Mouse (Mus musculus): Measurements from ENCODE around the gene Zfp110. TPM values are rescaled to one million over a fixed set of nuclear protein-coding genes. Genes with fewer than 3 reads are reported as not detected.
"Not testable (repeated sequence)": the region's sequence is repeated elsewhere in the genome, so short reads cannot be mapped to it uniquely, and the experiment has no call there.

Gene Zfp110
- polyA plus RNA-seq, 2 experiments = 4.4 to 8.5 TPM

- TF ChIP-seq EP300 (IDR thresholded peaks at IDR 0.05; ENCODE audit: low read depth) = no peak
- Histone ChIP-seq H3K27ac (no peak within 1 kb of the TSS), H3K4me3 (ENCODE audit: insufficient read depth in 1 of 2, low read depth in 2 of 2, low read length in 2 of 2) (peak within 1 kb of the TSS; percentile 66 to 93), H3K27me3 (ENCODE audit: control insufficient read depth, insufficient read depth, low read length) (no peaks in the 10 kb centered on the region), H3K4me1 (replicated peaks; ENCODE audit: control insufficient read depth in 2 of 2, insufficient read depth in 2 of 2, low read length in 1 of 2) (peaks cover 4 to 6% of the 10 kb centered on the region in 2 experiments), H3K9ac (replicated peaks) (peak within 1 kb of the TSS; percentile 69), H3K4me2 (ENCODE audit: low read depth) (peak within 1 kb of the TSS; percentile 69), H3K36me3 (replicated peaks; ENCODE audit: control insufficient read depth, insufficient read depth, low read depth) (no peaks in the 10 kb centered on the region), H3K9me3 (ENCODE audit: control insufficient read depth, low read length) (peaks cover 3% of the 10 kb centered on the region)
- peak; percentile 99 for ATAC-seq (ENCODE audit: insufficient read depth)
- DNase-seq (ENCODE audit: low read depth in 3 of 3, low spot score in 3 of 3) = peak; percentile 77 to 79 (median 78)
- WGBS (ENCODE audit: insufficient replicate concordance) = 1% methylated on average over 37 of the region's 40 CpGs
Measured at GRCm38 (mm10) chr7:12818521-12819295, 15.9 kb upstream of the Zfp110 start, which contains the start of gene Zfp329. Zfp329 (minus strand) TSS chr7:12818858.

- DNase-seq (ENCODE audit: low read depth in 3 of 3, low spot score in 3 of 3) = no peak
- peak; percentile 20; the same call in 1 of the 2 replicates for ATAC-seq (ENCODE audit: insufficient read depth)
- Histone ChIP-seq H3K9me3 (ENCODE audit: control insufficient read depth, low read length) (no peaks in the 10 kb centered on the region; the same call in 1 of the 2 replicates), H3K4me1 (replicated peaks; ENCODE audit: control insufficient read depth in 2 of 2, insufficient read depth in 2 of 2, low read length in 1 of 2) (peaks cover 2 to 7% of the 10 kb centered on the region in 2 experiments), H3K27me3 (ENCODE audit: control insufficient read depth, insufficient read depth, low read length) (no peaks in the 10 kb centered on the region), H3K4me3 (ENCODE audit: insufficient read depth in 1 of 2, low read depth in 2 of 2, low read length in 2 of 2) (peak overlapping the region; percentile 87 to 92), H3K36me3 (replicated peaks; ENCODE audit: control insufficient read depth, insufficient read depth, low read depth) (peaks cover 22% of the 10 kb centered on the region), H3K9ac (replicated peaks) (peak overlapping the region; percentile 87), H3K4me2 (ENCODE audit: low read depth) (peak overlapping the region; percentile 92), H3K27ac (peak overlapping the region; percentile 39)
- 26% methylated on average over 13 of the region's 13 CpGs for whole genome bisulfite sequencing (ENCODE audit: insufficient replicate concordance)
- TF ChIP-seq CTCF (IDR thresholded peaks at IDR 0.05; ENCODE audit: low read depth) (no peak), EP300 (IDR thresholded peaks at IDR 0.05; ENCODE audit: low read depth) (no peak)
Measured at GRCm38 (mm10) chr7:12835193-12835671, 671 bp downstream of the Zfp110 start.

GRCm38 (mm10) chr7:12835779-12836178 is 1.2 kb downstream of the Zfp110 start:
- Histone ChIP-seq H3K4me3 (ENCODE audit: insufficient read depth in 1 of 2, low read depth in 2 of 2, low read length in 2 of 2) (peak overlapping the region; percentile 87 to 92; a peak in 2 of 4 replicates), H3K4me1 (replicated peaks; ENCODE audit: control insufficient read depth in 2 of 2, insufficient read depth in 2 of 2, low read length in 1 of 2) (peaks cover 2 to 7% of the 10 kb centered on the region in 2 experiments), H3K9me3 (ENCODE audit: control insufficient read depth, low read length) (no peaks in the 10 kb centered on the region; the same call in 1 of the 2 replicates), H3K9ac (replicated peaks) (peak overlapping the region; percentile 87), H3K27me3 (ENCODE audit: control insufficient read depth, insufficient read depth, low read length) (no peaks in the 10 kb centered on the region), H3K36me3 (replicated peaks; ENCODE audit: control insufficient read depth, insufficient read depth, low read depth) (peaks cover 28% of the 10 kb centered on the region), H3K27ac (no peak overlapping the region), H3K4me2 (ENCODE audit: low read depth) (peak overlapping the region; percentile 92)
- TF ChIP-seq CTCF (IDR thresholded peaks at IDR 0.05; ENCODE audit: low read depth) = no peak
- TF ChIP-seq EP300 (IDR thresholded peaks at IDR 0.05; ENCODE audit: low read depth) = no peak
- DNase-seq (ENCODE audit: low read depth in 3 of 3, low spot score in 3 of 3) (no peak), ATAC-seq (ENCODE audit: insufficient read depth) (no peak)
- WGBS (ENCODE audit: insufficient replicate concordance) = 77% methylated on average over 4 of the region's 4 CpGs

GRCm38 (mm10) chr7:12874301-12874700 is 39.7 kb downstream of the Zfp110 start:
- H3K4me3 ChIP-seq (ENCODE audit: insufficient read depth in 1 of 2, low read depth in 2 of 2, low read length in 2 of 2) = no peak overlapping the region
- no peak overlapping the region for H3K4me2 ChIP-seq (ENCODE audit: low read depth)
- no peak overlapping the region for H3K9ac ChIP-seq (replicated peaks)
- TF ChIP-seq EP300 (IDR thresholded peaks at IDR 0.05; ENCODE audit: low read depth) (no peak), CTCF (IDR thresholded peaks at IDR 0.05; ENCODE audit: low read depth) (peak; percentile 18; the same call in 1 of the 2 replicates)
- H3K27ac ChIP-seq = no peak overlapping the region
- H3K36me3 ChIP-seq (replicated peaks; ENCODE audit: control insufficient read depth, insufficient read depth, low read depth) = no peaks in the 10 kb centered on the region
- DNase-seq (ENCODE audit: low read depth in 3 of 3, low spot score in 3 of 3) (peak in 2 of 3 experiments; percentile 24 to 33), ATAC-seq (ENCODE audit: insufficient read depth) (no peak)
- no peaks in the 10 kb centered on the region for H3K9me3 ChIP-seq (ENCODE audit: control insufficient read depth, low read length)
- H3K27me3 ChIP-seq (ENCODE audit: control insufficient read depth, insufficient read depth, low read length) = no peaks in the 10 kb centered on the region
- WGBS (ENCODE audit: insufficient replicate concordance) = 11% methylated on average over 3 of the region's 3 CpGs
- H3K4me1 ChIP-seq (replicated peaks; ENCODE audit: control insufficient read depth in 2 of 2, insufficient read depth in 2 of 2, low read length in 1 of 2) = no peaks in the 10 kb centered on the region

- Histone ChIP-seq H3K4me3 (ENCODE audit: insufficient read depth in 1 of 2, low read depth in 2 of 2, low read length in 2 of 2) (no peak overlapping the region), H3K36me3 (replicated peaks; ENCODE audit: control insufficient read depth, insufficient read depth, low read depth) (no peaks in the 10 kb centered on the region), H3K9ac (replicated peaks) (no peak overlapping the region), H3K4me2 (ENCODE audit: low read depth) (no peak overlapping the region), H3K27me3 (ENCODE audit: control insufficient read depth, insufficient read depth, low read length) (no peaks in the 10 kb centered on the region), H3K4me1 (replicated peaks; ENCODE audit: control insufficient read depth in 2 of 2, insufficient read depth in 2 of 2, low read length in 1 of 2) (peaks cover 0 to 6% of the 10 kb centered on the region in 2 experiments; a peak in 1 of 4 replicates), H3K9me3 (ENCODE audit: control insufficient read depth, low read length) (no peaks in the 10 kb centered on the region), H3K27ac (no peak overlapping the region)
- ATAC-seq (ENCODE audit: insufficient read depth) = no peak
- no peak for TF ChIP-seq EP300 (IDR thresholded peaks at IDR 0.05; ENCODE audit: low read depth)
- TF ChIP-seq CTCF (IDR thresholded peaks at IDR 0.05; ENCODE audit: low read depth) = no peak
- DNase-seq (ENCODE audit: low read depth in 3 of 3, low spot score in 3 of 3) = no peak
Measured at GRCm38 (mm10) chr7:12880036-12880435, 45.5 kb downstream of the Zfp110 start.

GRCm38 (mm10) chr7:12880497-12880896 is 45.9 kb downstream of the Zfp110 start:
- H3K27me3 ChIP-seq (ENCODE audit: control insufficient read depth, insufficient read depth, low read length); H3K9me3 ChIP-seq (ENCODE audit: control insufficient read depth, low read length); H3K9ac ChIP-seq (replicated peaks); H3K36me3 ChIP-seq (replicated peaks; ENCODE audit: control insufficient read depth, insufficient read depth, low read depth); DNase-seq (ENCODE audit: low read depth in 3 of 3, low spot score in 3 of 3); H3K27ac ChIP-seq; ATAC-seq (ENCODE audit: insufficient read depth); H3K4me1 ChIP-seq (replicated peaks; ENCODE audit: control insufficient read depth in 2 of 2, insufficient read depth in 2 of 2, low read length in 1 of 2): not testable (repeated sequence)
- 30% methylated on average over 8 of the region's 8 CpGs for WGBS (ENCODE audit: insufficient replicate concordance)
- Histone ChIP-seq H3K4me3 (ENCODE audit: insufficient read depth in 1 of 2, low read depth in 2 of 2, low read length in 2 of 2) (peak overlapping the region; percentile 57 to 59), H3K4me2 (ENCODE audit: low read depth) (peak overlapping the region; percentile 72)

All from liver, embryonic 14.5 days (tissue).